Mouse (Mus musculus): ENCODE data around the gene Klc3. TPM values are rescaled to one million over a fixed set of nuclear protein-coding genes. Genes with fewer than 3 reads are reported as not detected.

Gene Klc3
- total and polyA plus RNA-seq, 3 experiments: 0.42 to 3.6 TPM; not detected in 1

DNA sequence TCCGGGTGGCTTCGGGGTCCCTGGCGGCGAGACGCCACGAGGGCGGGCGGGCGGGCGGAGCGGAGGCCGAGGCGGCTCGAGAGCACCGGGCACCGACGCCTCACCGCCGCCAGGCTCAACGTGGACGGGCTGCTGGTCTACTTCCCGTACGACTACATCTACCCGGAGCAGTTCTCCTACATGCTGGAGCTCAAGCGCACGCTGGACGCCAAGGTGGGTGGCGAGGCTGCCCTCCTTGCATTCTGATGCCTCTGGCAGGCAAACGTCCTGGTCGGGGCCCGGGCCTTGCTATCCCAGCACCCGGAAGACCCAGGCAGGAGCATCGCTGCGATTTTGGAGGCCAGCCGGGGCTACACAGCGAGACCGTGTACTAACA lies 21.8 kb downstream of the Klc3 start:
- Histone ChIP-seq H3K4me3 (ENCODE audit: control insufficient read depth in 1 of 2, insufficient read depth in 1 of 2, low read depth in 2 of 2, low read length in 2 of 2) (peak overlapping the region; percentile 92 to 93), H3K36me3 (ENCODE audit: control insufficient read depth in 1 of 2, insufficient read depth in 2 of 2, low read length in 2 of 2) (peaks cover 0 to 8% of the 10 kb centered on the region in 2 experiments; a peak in 2 of 4 replicates), H3K79me2 (ENCODE audit: control insufficient read depth, insufficient read depth, low read length, poor library complexity) (peaks cover 17% of the 10 kb centered on the region), H3K9me3 (replicated peaks; ENCODE audit: insufficient read depth, low read length) (no peaks in the 10 kb centered on the region), H3K4me1 (ENCODE audit: control insufficient read depth in 1 of 2, insufficient read depth in 2 of 2, low read length in 2 of 2) (peaks cover 0 to 8% of the 10 kb centered on the region in 2 experiments; a peak in 3 of 4 replicates), H3K27me3 (ENCODE audit: control insufficient read depth in 1 of 2, insufficient read depth in 2 of 2, low read length in 2 of 2) (no peaks in the 10 kb centered on the region), H3K9ac (ENCODE audit: control insufficient read depth, low read depth, low read length, poor library complexity, severe bottlenecking) (peak overlapping the region; percentile 87), H3K27ac (ENCODE audit: control insufficient read depth, low read depth, low read length) (no peak overlapping the region)
- DNase-seq (ENCODE audit: low read depth, low spot score): peak; percentile 57
- TF ChIP-seq KAT2A (conservative IDR thresholded peaks at IDR 0.05; ENCODE audit: low read depth, low read length): no peak
- TF ChIP-seq ZNF384 (IDR thresholded peaks at IDR 0.05; ENCODE audit: low read depth, low read length): no peak
- no peak for TF ChIP-seq RAD21 (IDR thresholded peaks at IDR 0.05; ENCODE audit: low read depth, low read length)
- 0 out of 2 replicates have a peak, but pooled peaks have one; percentile 53 for TF ChIP-seq UBTF (IDR thresholded peaks at IDR 0.05; ENCODE audit: borderline replicate concordance, insufficient read depth, low read depth, low read length)
- TF ChIP-seq ETS1 (IDR thresholded peaks at IDR 0.05; ENCODE audit: low read depth, low read length): no peak
- TF ChIP-seq POLR2AphosphoS5 (IDR thresholded peaks at IDR 0.05; ENCODE audit: borderline replicate concordance, low read depth, low read length): no peak
- TF ChIP-seq ZKSCAN1 (IDR thresholded peaks at IDR 0.05; ENCODE audit: low read depth, low read length): no peak

DNA sequence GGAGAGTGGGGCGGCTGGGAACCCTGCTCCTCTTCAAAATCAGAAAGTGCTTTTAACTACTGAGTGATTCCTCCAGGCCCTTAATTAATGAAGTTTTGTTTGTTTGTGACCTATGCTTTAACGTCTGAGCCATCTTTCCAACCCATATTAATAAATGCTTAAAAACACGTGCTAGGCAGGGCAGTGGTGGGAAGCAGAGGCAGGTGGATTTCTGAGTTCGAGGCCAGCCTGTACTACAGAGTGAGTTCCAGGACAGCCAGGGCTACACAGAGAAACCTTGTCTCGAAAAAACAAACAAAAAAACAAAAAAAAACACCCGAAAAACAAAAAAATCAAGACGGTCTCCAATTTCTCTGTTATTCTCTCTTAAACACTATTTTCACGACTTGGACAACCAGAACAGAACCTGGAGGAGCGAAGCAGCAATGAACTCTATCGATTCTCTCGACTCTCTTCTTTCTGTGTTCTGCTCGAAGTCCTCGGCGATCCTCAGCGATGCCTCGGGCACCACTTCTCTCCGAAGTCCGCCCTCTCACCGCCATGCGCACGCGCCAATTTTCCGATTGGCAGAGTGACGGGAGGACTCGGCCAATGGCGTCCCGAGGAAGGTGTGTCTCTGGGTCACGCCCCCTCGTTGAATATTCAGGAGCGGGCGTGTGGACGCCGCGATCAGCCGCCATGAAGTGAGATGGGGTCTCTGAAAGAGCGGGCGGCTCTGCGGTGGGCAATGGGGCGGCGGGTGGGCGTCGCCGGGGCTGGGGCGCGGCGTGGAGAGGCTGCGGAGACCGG lies 22.3 kb downstream of the Klc3 start, which contains the start of gene Ercc2:
Gene Ercc2, plus strand, starts transcription at position 634 of the 789 bp plus-strand sequence.
- H3K27ac ChIP-seq (ENCODE audit: control insufficient read depth, low read depth, low read length): no peak within 1 kb of the TSS
- H3K4me1 ChIP-seq (ENCODE audit: control insufficient read depth in 1 of 2, insufficient read depth in 2 of 2, low read length in 2 of 2): peaks cover 0 to 8% of the 10 kb centered on the region in 2 experiments; a peak in 3 of 4 replicates
- H3K9me3 ChIP-seq (replicated peaks; ENCODE audit: insufficient read depth, low read length): no peaks in the 10 kb centered on the region
- peak within 1 kb of the TSS; percentile 87 for H3K9ac ChIP-seq (ENCODE audit: control insufficient read depth, low read depth, low read length, poor library complexity, severe bottlenecking)
- no peaks in the 10 kb centered on the region for H3K27me3 ChIP-seq (ENCODE audit: control insufficient read depth in 1 of 2, insufficient read depth in 2 of 2, low read length in 2 of 2)
- peak; percentile 99 for DNase-seq (ENCODE audit: low read depth, low spot score)
- peaks cover 0 to 8% of the 10 kb centered on the region in 2 experiments; a peak in 2 of 4 replicates for H3K36me3 ChIP-seq (ENCODE audit: control insufficient read depth in 1 of 2, insufficient read depth in 2 of 2, low read length in 2 of 2)
- peak within 1 kb of the TSS; percentile 92 to 93 for H3K4me3 ChIP-seq (ENCODE audit: control insufficient read depth in 1 of 2, insufficient read depth in 1 of 2, low read depth in 2 of 2, low read length in 2 of 2)
- peaks cover 17% of the 10 kb centered on the region for H3K79me2 ChIP-seq (ENCODE audit: control insufficient read depth, insufficient read depth, low read length, poor library complexity)
- TF ChIP-seq ELF1 (IDR thresholded peaks at IDR 0.05; ENCODE audit: low read depth, low read length) (peak; percentile 17; the same call in 1 of the 2 replicates), TBP (IDR thresholded peaks at IDR 0.05; ENCODE audit: low read depth, low read length) (peak; percentile 78), NRF1 (IDR thresholded peaks at IDR 0.05; ENCODE audit: insufficient read depth, low read depth, low read length, poor library complexity, severe bottlenecking) (peak; percentile 91), USF2 (IDR thresholded peaks at IDR 0.05; ENCODE audit: borderline replicate concordance in 1 of 2, insufficient read depth in 1 of 2, low read depth in 1 of 2, low read length in 2 of 2) (no peak), ZC3H11A (IDR thresholded peaks at IDR 0.05; ENCODE audit: low read depth, low read length) (no peak), POLR2A (IDR thresholded peaks at IDR 0.05; ENCODE audit: control insufficient read depth in 1 of 2, insufficient read depth in 1 of 2, low read depth in 1 of 2, low read length in 2 of 2, poor library complexity in 1 of 2) (peak; percentile 62 to 74), EP300 (IDR thresholded peaks at IDR 0.05; ENCODE audit: low read depth in 1 of 2, low read length in 2 of 2) (0 out of 4 replicates have a peak, but pooled peaks of 1 of the 2 experiments have one; percentile 11), POLR2AphosphoS2 (IDR thresholded peaks at IDR 0.05; ENCODE audit: low read length) (no peak; the same call in 1 of the 2 replicates), RCOR1 (IDR thresholded peaks at IDR 0.05; ENCODE audit: low read depth, low read length) (no peak), GATA1 (IDR thresholded peaks at IDR 0.05; ENCODE audit: low read depth, low read length) (no peak), NELFE (IDR thresholded peaks at IDR 0.05; ENCODE audit: low read depth, low read length) (peak; percentile 66; the same call in 1 of the 2 replicates), UBTF (IDR thresholded peaks at IDR 0.05; ENCODE audit: borderline replicate concordance, insufficient read depth, low read depth, low read length) (no peak), HCFC1 (IDR thresholded peaks at IDR 0.05; ENCODE audit: low read depth, low read length) (peak; percentile 94), GABPA (IDR thresholded peaks at IDR 0.05; ENCODE audit: low read depth, low read length) (no peak), ZKSCAN1 (IDR thresholded peaks at IDR 0.05; ENCODE audit: low read depth, low read length) (no peak), MAFK (IDR thresholded peaks at IDR 0.05; ENCODE audit: borderline replicate concordance, low read depth, low read length) (no peak), MYB (IDR thresholded peaks at IDR 0.05; ENCODE audit: low read depth, low read length) (no peak), ZMIZ1 (IDR thresholded peaks at IDR 0.05; ENCODE audit: low read depth, low read length) (peak; percentile 26; the same call in 1 of the 2 replicates), MAX (IDR thresholded peaks at IDR 0.05; ENCODE audit: low read length) (peak; percentile 55; the same call in 1 of the 2 replicates), KAT2A (conservative IDR thresholded peaks at IDR 0.05; ENCODE audit: low read depth, low read length) (no peak; the same call in 1 of the 2 replicates), ZNF384 (IDR thresholded peaks at IDR 0.05; ENCODE audit: low read depth, low read length) (no peak), CHD2 (IDR thresholded peaks at IDR 0.05; ENCODE audit: low read length) (no peak), JUND (IDR thresholded peaks at IDR 0.05; ENCODE audit: low read depth, low read length) (no peak), ETS1 (IDR thresholded peaks at IDR 0.05; ENCODE audit: low read depth, low read length) (no peak), USF1 (IDR thresholded peaks at IDR 0.05; ENCODE audit: low read depth, low read length) (peak; percentile 74), RAD21 (IDR thresholded peaks at IDR 0.05; ENCODE audit: low read depth, low read length) (no peak), E2F4 (IDR thresholded peaks at IDR 0.05; ENCODE audit: borderline replicate concordance, low read depth, low read length) (no peak)

All from MEL (cell line).